ENCODE assay signal across 9 mouse cellular contexts in the genomic region with DNA sequence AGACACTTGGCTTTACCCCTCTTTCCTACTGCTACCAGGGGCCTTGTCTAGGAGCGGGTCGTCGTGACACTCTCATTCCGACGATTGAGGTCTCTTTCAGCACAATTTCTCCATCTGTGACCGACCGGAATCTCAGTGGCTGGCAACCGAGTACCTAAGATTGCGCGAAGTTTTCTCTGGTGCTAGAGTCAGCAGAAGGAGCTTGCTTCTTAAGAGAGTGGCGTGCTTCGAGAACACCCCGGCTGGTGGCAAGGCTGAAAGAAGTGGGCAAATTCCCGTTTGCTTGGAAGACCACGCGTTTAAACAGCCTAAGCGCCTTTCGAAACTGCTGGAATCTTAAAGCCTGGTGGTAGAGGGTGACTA. TPM values are rescaled to one million over a fixed set of nuclear protein-coding genes. Genes with fewer than 3 reads are reported as not detected.
DNase-seq lines count a peak whose midpoint lies in the region; ATAC-seq lines count a peak whose summit lies in the region.
"Had no signal": no experiment of that assay in that cellular context is flagged by ENCODE, and none has a peak within 500 bp of the region (broad histone marks: within the 10 kb centered on the region; RNA-seq: fewer than 3 reads in every experiment).

No protein-coding gene starts in this region.

- no peaks in the 10 kb centered on the region for H3K9me3 ChIP-seq in embryonic facial prominence, embryonic 11.5 days (replicated peaks; ENCODE audit: control insufficient read depth, low read length)
- H3K9me3 ChIP-seq in intestine, embryonic 15.5 days: no peaks in the 10 kb centered on the region

- ATAC-seq in embryonic facial prominence, embryonic 11.5 days (replicated peaks; ENCODE audit: insufficient number of reproducible peaks, low FRiP score, low TSS enrichment, low read depth): no peak
- ATAC-seq in intestine, embryonic 15.5 days: peak; percentile 14; the same call in 1 of the 2 replicates

- 9% methylated on average over 18 of the region's 18 CpGs for WGBS in embryonic facial prominence, embryonic 11.5 days
- WGBS in intestine, embryonic 15.5 days: 5% methylated on average over 18 of the region's 18 CpGs

- peaks cover 2% of the 10 kb centered on the region; the same call in 1 of the 2 replicates for H3K4me1 ChIP-seq in embryonic facial prominence, embryonic 11.5 days (ENCODE audit: control insufficient read depth, insufficient read depth, low read length)
- peaks cover 17% of the 10 kb centered on the region; the same call in 1 of the 2 replicates for H3K4me1 ChIP-seq in intestine, embryonic 15.5 days (replicated peaks)

- H3K9ac ChIP-seq in embryonic facial prominence, embryonic 11.5 days (replicated peaks; ENCODE audit: low read length): peak overlapping the region; percentile 99
- peak overlapping the region; percentile 94 for H3K9ac ChIP-seq in intestine, embryonic 15.5 days

- no peaks in the 10 kb centered on the region for H3K27me3 ChIP-seq in embryonic facial prominence, embryonic 11.5 days (ENCODE audit: control insufficient read depth, insufficient read depth, low read length)
- H3K27me3 ChIP-seq in intestine, embryonic 15.5 days (replicated peaks): no peaks in the 10 kb centered on the region

- H3K4me3 ChIP-seq in embryonic facial prominence, embryonic 11.5 days (ENCODE audit: low read depth, low read length): peak overlapping the region; percentile 97
- peak overlapping the region; percentile 94 for H3K4me3 ChIP-seq in intestine, embryonic 15.5 days (replicated peaks)

- no peaks in the 10 kb centered on the region for H3K36me3 ChIP-seq in embryonic facial prominence, embryonic 11.5 days (replicated peaks; ENCODE audit: control insufficient read depth, insufficient read depth, low read depth, low read length)
- H3K36me3 ChIP-seq in intestine, embryonic 15.5 days: peaks cover 3% of the 10 kb centered on the region

- no peak overlapping the region for H3K27ac ChIP-seq in embryonic facial prominence, embryonic 11.5 days (replicated peaks; ENCODE audit: low read depth, low read length)
- 0 out of 2 replicates have a peak overlapping the region, but pooled peaks have one; percentile 3 for H3K27ac ChIP-seq in intestine, embryonic 15.5 days

- H3K4me2 ChIP-seq in embryonic facial prominence, embryonic 11.5 days (ENCODE audit: low read depth, low read length): peak overlapping the region; percentile 88
- H3K4me2 ChIP-seq in intestine, embryonic 15.5 days (replicated peaks): peak overlapping the region; percentile 81

- intact Hi-C loops in left cerebral cortex, postnatal 14 days (cut with DNase I): no loop called here
- intact Hi-C loops in left cerebral cortex, postnatal 25 days (cut with DNase I): loop anchor here (2.0 to 10.0 kb wide), 2 partner anchors 126 to 480 kb away; a partner anchor contains a TSS

- DNase-seq in left cerebral cortex, postnatal 14 days (ENCODE audit: low spot score in 2 of 2): peak; percentile 10 to 14
- no peak for DNase-seq in left cerebral cortex, postnatal 25 days (ENCODE audit: low spot score in 2 of 2)
- no peak for DNase-seq in embryonic facial prominence, embryonic 11.5 days (ENCODE audit: low spot score)
- DNase-seq in neural tube, embryonic 10.5 days (ENCODE audit: extremely low spot score, low spot score): peak; percentile 26
- DNase-seq in cerebellum, postnatal 4 days (ENCODE audit: low spot score in 2 of 2): no peak
- no peak for DNase-seq in spleen, adult 18-20 months
- DNase-seq in right cerebral cortex, postnatal 14 days: no peak

RNA-seq across cellular contexts. Expression of a gene that starts 0.3 kb away (rescaled TPM):
- total RNA-seq in left cerebral cortex, postnatal 14 days (2021): 10 to 100 TPM; 46.8 to 53.1 TPM
- 10 to 100 TPM; 33.6 to 41.2 TPM for total RNA-seq in left cerebral cortex, postnatal 25 days (2021)
- polyA plus RNA-seq in embryonic facial prominence, embryonic 11.5 days (2014; fragmentation: Nextera tagmentation; extraction: Ambion mirVana): 328 and 341 TPM in 2 replicates
- polyA plus RNA-seq in intestine, embryonic 15.5 days (2015; fragmentation: Nextera tagmentation; extraction: Ambion mirVana): 243 and 269 TPM in 2 replicates

RNA-seq across cellular contexts. Expression of a gene that starts 0.8 kb away (rescaled TPM):
- 10 to 100 TPM; 40.1 to 40.5 TPM for total RNA-seq in left cerebral cortex, postnatal 14 days (2021)
- total RNA-seq in left cerebral cortex, postnatal 25 days (2021): 10 to 100 TPM; 40.5 to 43.4 TPM
- 24.0 and 26.6 TPM in 2 replicates for polyA plus RNA-seq in embryonic facial prominence, embryonic 11.5 days (2014; fragmentation: Nextera tagmentation; extraction: Ambion mirVana)
- polyA plus RNA-seq in intestine, embryonic 15.5 days (2015; fragmentation: Nextera tagmentation; extraction: Ambion mirVana): 26.4 and 27.1 TPM in 2 replicates

RNA-seq across cellular contexts. Expression of a gene that starts 47.9 kb away (rescaled TPM):
- 1 to 10 TPM; 2.8 to 2.9 TPM for total RNA-seq in left cerebral cortex, postnatal 14 days (2021)
- total RNA-seq in left cerebral cortex, postnatal 25 days (2021): 1 to 10 TPM; 1.6 to 1.8 TPM
- polyA plus RNA-seq in embryonic facial prominence, embryonic 11.5 days (2014; fragmentation: Nextera tagmentation; extraction: Ambion mirVana): 0.67 and 1.8 TPM in 2 replicates
- polyA plus RNA-seq in intestine, embryonic 15.5 days (2015; fragmentation: Nextera tagmentation; extraction: Ambion mirVana): 13.4 and 14.1 TPM in 2 replicates
- total RNA-seq: common myeloid progenitor, adult 5-6 weeks had no signal

Comparison
In these comparisons a context has a peak if more than half of its experiments do, and no peak if none do; other contexts are left out.
1. DNase-seq: peak in left cerebral cortex, postnatal 14 days (2 of 2) and neural tube, embryonic 10.5 days (single experiment); none in left cerebral cortex, postnatal 25 days (0 of 2), embryonic facial prominence, embryonic 11.5 days (single experiment), cerebellum, postnatal 4 days (0 of 2), spleen, adult 18-20 months (0 of 2) and right cerebral cortex, postnatal 14 days (single experiment).